Mouse (Mus musculus) bone marrow macrophage, adult 2 months (primary cell): ENCODE results near the gene Rsad1.

Experiments
- CTCF ChIP-seq: IDR thresholded peaks from 2 replicates; pipeline ENCODE4 v1.5.1; 2012; ENCODE audit warnings: low read depth, mild to moderate bottlenecking, low read length, moderate library complexity
- POLR2A ChIP-seq: IDR thresholded peaks from 2 replicates; pipeline ENCODE4 v1.6.1; 2012; ENCODE audit warnings: mild to moderate bottlenecking, low read depth, low read length, borderline replicate concordance

DNA sequence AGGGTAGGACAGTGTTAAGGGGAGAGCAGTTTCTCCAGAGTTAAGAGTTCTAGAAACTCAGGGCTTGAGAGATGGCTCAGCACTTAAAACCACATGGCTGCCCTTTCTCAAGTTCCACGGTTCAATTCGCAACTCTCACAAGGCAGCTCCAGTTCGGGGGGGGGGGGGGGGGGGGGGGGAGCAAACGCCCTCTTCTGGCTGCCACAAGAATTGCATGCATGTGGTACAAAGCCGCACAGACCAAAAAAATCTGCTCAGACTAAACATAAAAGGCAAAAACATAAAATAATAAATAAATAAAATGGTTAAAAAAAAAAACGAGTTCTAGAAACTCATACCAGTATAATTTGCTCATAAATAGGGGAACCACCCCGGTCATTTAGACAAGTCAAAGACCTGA lies 25.5 kb upstream of the Rsad1 start:
- TF ChIP-seq CTCF = no peak
- TF ChIP-seq POLR2A = no peak
